Mouse (Mus musculus): Measurements from ENCODE around the gene Pym1.

Pym1 gene

GRCm38 (mm10) chr10:128804271-128805091 is 56.8 kb downstream of the Pym1 start, which contains the start of gene Tmem198b:
Gene Tmem198b (minus strand): TSS chr10:128804370.
- peak; percentile 64 for DNase-seq (ENCODE audit: low read depth, low spot score)

- DNase-seq (ENCODE audit: low read depth, low spot score): peak; percentile 97
Measured at GRCm38 (mm10) chr10:128805092-128806000, 57.7 kb downstream of the Pym1 start.

- no peak for DNase-seq (ENCODE audit: low read depth, low spot score)
Measured at GRCm38 (mm10) chr10:128806086-128806485, 58.4 kb downstream of the Pym1 start.

GRCm38 (mm10) chr10:128807018-128807417 is 59.3 kb downstream of the Pym1 start:
- no peak for DNase-seq (ENCODE audit: low read depth, low spot score)

Data from telencephalon, adult 2 months (tissue).